Mouse (Mus musculus) forebrain, embryonic 12.5 days (tissue): ENCODE results near the gene Rasl11a. TPM values are rescaled to one million over a fixed set of nuclear protein-coding genes. Genes with fewer than 3 reads are reported as not detected.

Experiments used
- ATAC-seq: fragments of 200-750 bp; cut with Nextera tagmentation; 2 replicates; pipeline ENCODE4 v1.8.0; 2017; ENCODE audit warnings: moderate TSS enrichment; ENCODE audit not compliant: low FRiP score
- H3K27ac ChIP-seq: fragments of 300-500 bp; sonication (generic); 2 replicates; pipeline ENCODE4 v1.5.1; 2016; ENCODE audit warnings: mild to moderate bottlenecking
- H3K27me3 ChIP-seq: fragments of 300-500 bp; sonication (generic); 2 replicates; pipeline ENCODE4 v1.6.1; 2016; ENCODE audit warnings: mild to moderate bottlenecking
- H3K36me3 ChIP-seq: fragments of 300-500 bp; sonication (generic); replicated peaks from 2 replicates; pipeline ENCODE4 v1.6.1; 2016; ENCODE audit warnings: mild to moderate bottlenecking
- H3K4me1 ChIP-seq: fragments of 300-500 bp; sonication (generic); 2 replicates; pipeline ENCODE4 v1.6.1; 2016
- H3K4me2 ChIP-seq: fragments of 300-500 bp; sonication (generic); 2 replicates; pipeline ENCODE4 v1.6.1; 2016; ENCODE audit warnings: mild to moderate bottlenecking, moderate library complexity
- H3K4me3 ChIP-seq: fragments of 300-500 bp; sonication (generic); replicated peaks from 2 replicates; pipeline ENCODE4 v1.5.1; 2016; ENCODE audit warnings: mild to moderate bottlenecking
- H3K9ac ChIP-seq: fragments of 300-500 bp; sonication (generic); 2 replicates; pipeline ENCODE4 v1.6.1; 2016; ENCODE audit warnings: mild to moderate bottlenecking
- H3K9me3 ChIP-seq: fragments of 300-500 bp; sonication (generic); 2 replicates; pipeline ENCODE4 v1.6.1; 2016
- WGBS: fragments of 180-500 bp; shearing (Covaris S2); methylation state at CpG from one replicate; pipeline ENCODE4 v1.1.7; 2016; 5-methylcytosine and 5-hydroxymethylcytosine counted together
- polyA plus RNA-seq: library from polyadenylated mRNA; unstranded; fragments of >200 nt; fragmentation: Nextera tagmentation; extraction: Ambion mirVana; gene quantifications from 2 replicates; pipeline ENCODE4 v1.2.1, GENCODE M21; 2016

The Rasl11a gene
- polyA plus RNA-seq, 1 experiment from 2014 or later, result 19.3 TPM

DNA sequence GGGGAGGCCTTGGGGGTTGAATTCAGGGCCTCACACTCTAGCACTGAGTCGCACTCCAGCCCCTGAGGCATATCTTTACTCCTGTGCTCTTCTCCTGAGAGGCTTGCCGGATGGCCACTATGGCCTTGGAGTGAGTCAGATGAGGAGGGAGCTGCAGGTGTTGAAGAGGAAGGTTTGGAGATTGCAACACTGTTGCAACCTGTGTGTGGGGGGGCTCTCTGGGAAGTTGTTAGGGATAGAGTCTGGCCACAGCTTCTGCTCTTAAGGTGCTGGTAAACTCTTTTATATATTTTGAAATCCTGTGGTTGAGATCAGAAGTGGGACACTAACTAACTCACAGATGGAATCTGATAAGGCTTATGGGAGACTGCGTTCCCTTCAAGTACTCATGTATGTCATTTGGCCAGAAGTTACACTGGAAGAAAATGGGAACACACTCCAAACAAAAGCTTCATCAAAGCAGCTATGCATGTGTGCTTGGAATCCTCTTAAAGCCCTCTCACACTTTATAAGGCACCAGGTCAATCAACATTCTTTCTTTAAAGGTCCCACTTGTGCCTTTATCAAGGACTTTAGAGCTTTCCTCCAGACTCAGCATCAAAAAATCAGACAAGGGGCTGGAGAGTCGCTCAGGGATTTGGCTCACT is 4.2 kb downstream of the Rasl11a start:
- peaks cover 17% of the 10 kb centered on the region for H3K4me1 ChIP-seq
- H3K9ac ChIP-seq, result no peak overlapping the region
- no peaks in the 10 kb centered on the region for H3K27me3 ChIP-seq
- WGBS, result 95% methylated on average over 4 of the region's 4 CpGs
- no peaks in the 10 kb centered on the region for H3K9me3 ChIP-seq
- H3K27ac ChIP-seq, result no peak overlapping the region
- no peak overlapping the region for H3K4me2 ChIP-seq
- ATAC-seq, result no peak
- no peaks in the 10 kb centered on the region for H3K36me3 ChIP-seq
- H3K4me3 ChIP-seq, result no peak overlapping the region

DNA sequence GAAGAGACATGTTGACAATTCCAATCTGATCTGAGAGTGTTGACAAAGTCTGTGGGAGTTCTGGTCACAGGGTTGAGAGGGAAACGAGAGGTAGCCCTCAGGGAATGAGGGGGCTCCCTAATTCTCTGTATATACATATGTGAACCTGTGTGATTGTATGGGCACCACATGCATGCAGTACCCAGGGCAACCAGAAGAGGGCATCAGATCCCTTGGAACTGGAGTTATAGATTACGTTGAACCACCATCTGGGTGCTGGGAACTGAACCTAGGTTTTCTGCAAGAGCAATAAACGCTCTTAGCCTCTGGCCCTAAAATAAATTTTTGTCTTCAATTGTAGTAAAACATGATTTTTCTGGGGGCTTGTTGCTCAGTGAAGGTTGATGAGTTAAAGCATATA is 11.2 kb downstream of the Rasl11a start:
- Histone ChIP-seq H3K27ac (no peak overlapping the region), H3K4me2 (no peak overlapping the region), H3K36me3 (no peaks in the 10 kb centered on the region), H3K4me3 (no peak overlapping the region), H3K27me3 (no peaks in the 10 kb centered on the region; the same call in 1 of the 2 replicates), H3K9ac (no peak overlapping the region), H3K4me1 (no peaks in the 10 kb centered on the region), H3K9me3 (0 out of 2 replicates have a peak, but pooled peaks cover 6% of the 10 kb centered on the region)
- ATAC-seq, result no peak
- 89% methylated on average over 3 of the region's 3 CpGs for WGBS

DNA sequence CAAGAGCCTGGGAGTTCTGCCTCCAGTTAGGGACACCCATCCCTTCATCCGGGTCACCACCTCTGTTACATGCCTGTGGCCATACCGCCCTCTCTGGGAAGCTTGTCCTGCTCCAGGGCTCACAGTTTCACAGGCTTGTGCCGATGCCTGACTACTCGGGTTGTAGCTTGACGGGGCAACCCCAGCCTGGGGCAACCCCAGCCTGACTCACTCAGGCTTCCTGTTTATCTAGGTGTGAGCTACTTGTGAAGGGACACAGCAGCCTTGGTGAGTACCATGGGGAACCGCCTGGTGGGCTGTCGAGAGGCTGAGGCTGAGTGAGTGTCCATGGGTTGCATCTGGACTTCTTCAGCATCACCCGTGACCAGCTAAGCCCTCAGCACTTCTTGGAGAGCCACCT is 12.7 kb downstream of the Rasl11a start:
- no peak overlapping the region for H3K4me3 ChIP-seq
- H3K9me3 ChIP-seq, result 0 out of 2 replicates have a peak, but pooled peaks cover 6% of the 10 kb centered on the region
- H3K4me2 ChIP-seq, result no peak overlapping the region
- no peaks in the 10 kb centered on the region for H3K4me1 ChIP-seq
- no peak overlapping the region for H3K9ac ChIP-seq
- WGBS, result 90% methylated on average over 8 of the region's 8 CpGs
- no peak for ATAC-seq
- H3K36me3 ChIP-seq, result no peaks in the 10 kb centered on the region
- no peak overlapping the region for H3K27ac ChIP-seq
- H3K27me3 ChIP-seq, result no peaks in the 10 kb centered on the region; the same call in 1 of the 2 replicates

DNA sequence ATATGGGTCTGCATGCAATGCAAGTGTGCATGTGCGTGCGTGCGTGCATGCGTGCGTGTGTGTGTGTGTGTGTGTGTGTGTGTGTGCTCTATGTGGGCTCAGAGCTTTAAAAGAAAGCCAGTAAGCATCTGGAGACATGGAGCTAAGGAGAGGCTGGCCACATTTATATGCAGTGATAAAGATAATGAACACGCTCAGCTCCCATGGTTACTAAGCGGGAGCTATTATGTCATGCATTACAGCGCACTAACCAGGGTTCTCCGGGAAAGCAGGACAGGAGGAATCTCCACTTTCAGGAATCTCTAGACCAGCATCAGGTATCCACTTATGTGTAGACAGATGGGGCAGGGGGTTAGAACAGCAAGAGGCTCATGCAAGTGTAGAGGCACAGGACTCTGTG is 13.9 kb downstream of the Rasl11a start:
- no peaks in the 10 kb centered on the region; the same call in 1 of the 2 replicates for H3K27me3 ChIP-seq
- no peaks in the 10 kb centered on the region for H3K36me3 ChIP-seq
- 0 out of 2 replicates have a peak, but pooled peaks cover 6% of the 10 kb centered on the region for H3K9me3 ChIP-seq
- no peak overlapping the region for H3K4me3 ChIP-seq
- no peak for ATAC-seq
- WGBS, result 86% methylated on average over 9 of the region's 9 CpGs
- H3K27ac ChIP-seq, result no peak overlapping the region
- H3K4me1 ChIP-seq, result no peaks in the 10 kb centered on the region
- H3K4me2 ChIP-seq, result no peak overlapping the region
- H3K9ac ChIP-seq, result no peak overlapping the region

DNA sequence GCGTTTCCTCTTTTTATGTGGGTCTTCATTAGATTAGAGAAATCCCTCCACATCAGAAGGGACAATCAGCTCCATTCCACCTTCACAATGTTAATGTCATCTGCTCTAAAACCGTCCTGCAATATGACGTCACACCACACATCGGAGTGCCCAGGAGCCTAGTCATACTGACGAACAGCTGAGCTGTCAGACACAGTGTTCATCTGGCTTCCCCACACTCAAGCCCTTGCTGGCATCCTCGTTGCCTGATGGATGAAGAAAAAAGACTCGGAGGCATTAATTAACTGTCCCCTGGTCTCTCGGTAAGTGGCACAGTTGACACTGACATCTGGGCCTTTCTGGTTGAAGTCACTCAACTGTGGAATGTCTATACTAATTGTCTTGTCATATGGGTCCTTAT is 14.4 kb downstream of the Rasl11a start:
- Histone ChIP-seq H3K4me1 (no peaks in the 10 kb centered on the region), H3K9me3 (0 out of 2 replicates have a peak, but pooled peaks cover 6% of the 10 kb centered on the region), H3K27ac (no peak overlapping the region), H3K4me3 (no peak overlapping the region), H3K9ac (no peak overlapping the region), H3K4me2 (no peak overlapping the region), H3K27me3 (no peaks in the 10 kb centered on the region; the same call in 1 of the 2 replicates), H3K36me3 (no peaks in the 10 kb centered on the region)
- WGBS, result 75% methylated on average over 8 of the region's 8 CpGs
- ATAC-seq, result no peak

DNA sequence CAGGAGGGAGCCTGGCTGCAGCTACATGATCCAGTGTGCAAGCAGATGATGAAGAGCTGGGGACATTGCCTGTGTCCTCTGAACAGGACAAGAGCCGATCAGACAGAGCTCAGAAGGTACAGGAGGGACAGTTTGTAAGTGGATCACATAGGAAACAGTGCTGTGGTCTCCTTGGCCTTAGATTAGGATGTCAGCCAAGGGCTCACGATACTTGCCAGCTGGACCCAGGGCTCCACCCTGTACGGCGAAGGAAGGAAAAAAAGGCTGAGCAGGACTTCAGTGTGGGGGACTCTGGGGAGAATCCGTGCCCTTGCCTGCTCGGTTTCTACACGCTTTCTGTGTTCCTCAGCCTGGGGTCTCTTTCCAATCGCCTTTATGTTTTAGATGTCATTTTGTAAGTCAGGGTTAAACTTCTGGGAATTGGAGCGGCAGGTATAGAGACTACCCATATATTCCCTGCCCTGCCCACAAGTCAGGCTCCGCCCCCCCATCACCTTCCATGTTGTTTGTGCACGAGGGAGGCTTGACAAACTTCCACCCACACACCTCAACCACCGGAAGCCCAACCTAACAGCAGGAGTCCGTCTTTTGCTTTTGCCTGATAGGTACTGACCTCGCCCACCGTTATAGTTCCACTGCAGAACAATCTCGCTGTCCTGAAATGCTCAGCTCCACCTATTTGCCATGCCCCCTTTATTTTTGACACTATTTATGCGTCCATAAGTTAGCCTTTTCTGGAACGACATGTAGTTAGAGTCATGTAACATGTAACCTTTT is 15.5 kb downstream of the Rasl11a start:
- no peak overlapping the region for H3K4me2 ChIP-seq
- H3K4me1 ChIP-seq, result no peaks in the 10 kb centered on the region
- H3K9ac ChIP-seq, result no peak overlapping the region
- H3K27me3 ChIP-seq, result no peaks in the 10 kb centered on the region; the same call in 1 of the 2 replicates
- no peak overlapping the region for H3K27ac ChIP-seq
- 87% methylated on average over 18 of the region's 18 CpGs for WGBS
- no peak overlapping the region for H3K4me3 ChIP-seq
- H3K9me3 ChIP-seq, result 0 out of 2 replicates have a peak, but pooled peaks cover 6% of the 10 kb centered on the region
- no peaks in the 10 kb centered on the region for H3K36me3 ChIP-seq
- ATAC-seq, result no peak

DNA sequence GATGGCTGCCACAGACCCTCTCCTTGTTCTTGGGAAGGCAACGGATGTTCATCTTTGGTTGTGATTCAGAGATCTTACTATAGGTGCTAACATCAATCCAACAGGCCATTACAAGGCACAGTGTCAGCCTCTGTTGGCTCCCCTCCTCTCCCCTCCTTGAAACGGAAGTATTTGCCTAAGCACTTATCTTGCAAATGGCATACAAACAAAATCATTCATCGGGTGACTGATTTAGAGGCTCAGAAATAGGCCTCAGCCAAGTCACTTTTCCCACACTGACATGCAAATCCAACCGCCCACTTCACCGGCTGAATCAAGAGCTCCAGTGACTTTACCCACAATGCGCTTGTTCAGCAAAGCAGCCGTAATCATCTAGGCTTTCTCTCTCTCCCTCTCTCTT is 16.7 kb downstream of the Rasl11a start:
- Histone ChIP-seq H3K27ac (no peak overlapping the region), H3K9me3 (no peaks in the 10 kb centered on the region), H3K9ac (no peak overlapping the region), H3K36me3 (no peaks in the 10 kb centered on the region), H3K4me3 (no peak overlapping the region), H3K4me1 (no peaks in the 10 kb centered on the region), H3K27me3 (no peaks in the 10 kb centered on the region; the same call in 1 of the 2 replicates), H3K4me2 (no peak overlapping the region)
- ATAC-seq, result no peak
- WGBS, result 42% methylated on average over 7 of the region's 7 CpGs

DNA sequence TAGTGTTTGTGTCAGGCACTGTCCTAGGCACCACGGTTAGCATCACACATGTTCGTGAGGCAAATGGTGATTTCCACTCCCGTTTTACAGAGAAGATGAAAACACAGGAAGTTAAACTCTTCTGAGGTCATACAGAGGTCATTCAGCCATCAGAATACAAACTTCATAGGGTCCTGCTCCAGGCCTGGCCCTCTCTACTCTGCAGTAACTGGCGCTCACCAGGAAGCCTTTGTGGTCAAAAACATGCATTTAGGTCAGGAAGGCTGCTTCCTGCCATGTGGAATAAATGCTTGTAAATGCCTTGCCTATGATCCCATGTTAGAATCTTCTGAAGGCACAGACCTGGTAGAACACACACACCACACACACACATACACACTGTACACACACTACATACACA is 20.6 kb downstream of the Rasl11a start:
- no peak for ATAC-seq
- no peak overlapping the region for H3K9ac ChIP-seq
- H3K27ac ChIP-seq, result no peak overlapping the region
- H3K4me1 ChIP-seq, result peaks cover 10% of the 10 kb centered on the region; the same call in 1 of the 2 replicates
- H3K27me3 ChIP-seq, result peaks cover 4% of the 10 kb centered on the region
- no peaks in the 10 kb centered on the region for H3K36me3 ChIP-seq
- H3K4me3 ChIP-seq, result no peak overlapping the region
- H3K4me2 ChIP-seq, result no peak overlapping the region
- no peaks in the 10 kb centered on the region for H3K9me3 ChIP-seq
- WGBS, result 89% methylated on average over 4 of the region's 4 CpGs

DNA sequence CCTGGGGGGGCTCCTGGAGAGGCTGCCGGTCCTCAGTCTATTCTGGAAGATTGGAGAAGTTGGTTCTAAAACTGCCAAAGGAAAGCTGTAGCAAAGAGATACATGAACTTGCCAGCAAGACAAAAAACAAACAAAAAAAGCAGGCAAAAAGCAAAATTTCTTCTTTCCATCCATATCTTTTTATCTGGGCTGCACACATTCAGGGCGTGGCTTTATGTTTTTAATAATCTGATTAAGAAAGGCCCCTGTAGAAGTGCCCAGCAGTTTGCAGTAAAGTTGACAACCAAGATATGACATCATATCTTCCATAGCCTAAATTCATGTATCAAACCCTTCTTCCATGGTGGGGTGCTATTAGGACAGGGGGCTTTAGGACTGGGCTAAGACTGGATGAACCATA is 21.4 kb downstream of the Rasl11a start:
- H3K4me3 ChIP-seq, result no peak overlapping the region
- H3K27ac ChIP-seq, result no peak overlapping the region
- H3K4me2 ChIP-seq, result no peak overlapping the region
- H3K9me3 ChIP-seq, result no peaks in the 10 kb centered on the region
- no peak for ATAC-seq
- WGBS, result 91% methylated on average over 2 of the region's 2 CpGs
- no peak overlapping the region for H3K9ac ChIP-seq
- peaks cover 10% of the 10 kb centered on the region; the same call in 1 of the 2 replicates for H3K4me1 ChIP-seq
- peaks cover 4% of the 10 kb centered on the region for H3K27me3 ChIP-seq
- no peaks in the 10 kb centered on the region for H3K36me3 ChIP-seq

DNA sequence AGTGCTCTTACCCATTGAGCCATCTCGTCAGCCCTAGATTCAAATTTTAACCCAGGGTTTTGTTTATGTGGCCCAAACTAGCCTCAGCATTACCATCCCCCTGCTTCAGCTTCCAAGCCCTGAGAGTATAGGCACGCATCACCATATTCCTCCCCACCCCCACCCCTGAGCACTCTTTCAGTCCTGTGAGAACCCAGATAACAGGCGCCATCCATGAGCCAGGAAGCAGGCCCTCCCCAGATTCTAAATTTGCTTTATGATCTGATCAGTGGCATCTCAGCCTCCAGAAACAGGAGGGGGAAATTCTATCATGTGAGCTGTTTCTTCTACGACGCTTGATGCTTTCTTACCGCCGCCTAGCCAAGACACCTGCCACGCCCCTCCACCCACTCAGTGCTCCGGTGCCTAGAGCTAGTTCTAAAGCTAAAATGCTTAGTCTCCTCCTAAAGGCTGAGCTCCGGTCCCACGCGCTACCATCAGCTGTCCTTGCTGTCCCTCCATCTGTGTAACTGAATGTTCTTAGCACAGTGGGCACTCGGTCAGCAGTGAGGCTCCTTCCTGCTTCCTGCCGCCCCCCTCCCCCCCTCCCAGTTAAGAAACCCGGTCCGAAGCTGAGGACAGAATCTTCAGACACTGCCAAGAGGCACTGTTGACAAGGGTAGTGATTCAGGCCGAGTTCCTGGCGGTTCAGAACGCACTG is 22.5 kb downstream of the Rasl11a start:
- peak overlapping the region; percentile 8; the same call in 1 of the 2 replicates for H3K9ac ChIP-seq
- peak overlapping the region; percentile 27 for H3K4me3 ChIP-seq
- 0 out of 2 replicates have a peak, but pooled peaks have one; percentile 20 for ATAC-seq
- H3K36me3 ChIP-seq, result no peaks in the 10 kb centered on the region
- WGBS, result 8% methylated on average over 19 of the region's 19 CpGs
- peaks cover 10% of the 10 kb centered on the region; the same call in 1 of the 2 replicates for H3K4me1 ChIP-seq
- H3K27ac ChIP-seq, result no peak overlapping the region
- peaks cover 4% of the 10 kb centered on the region for H3K27me3 ChIP-seq
- H3K4me2 ChIP-seq, result peak overlapping the region; percentile 45
- H3K9me3 ChIP-seq, result no peaks in the 10 kb centered on the region

DNA sequence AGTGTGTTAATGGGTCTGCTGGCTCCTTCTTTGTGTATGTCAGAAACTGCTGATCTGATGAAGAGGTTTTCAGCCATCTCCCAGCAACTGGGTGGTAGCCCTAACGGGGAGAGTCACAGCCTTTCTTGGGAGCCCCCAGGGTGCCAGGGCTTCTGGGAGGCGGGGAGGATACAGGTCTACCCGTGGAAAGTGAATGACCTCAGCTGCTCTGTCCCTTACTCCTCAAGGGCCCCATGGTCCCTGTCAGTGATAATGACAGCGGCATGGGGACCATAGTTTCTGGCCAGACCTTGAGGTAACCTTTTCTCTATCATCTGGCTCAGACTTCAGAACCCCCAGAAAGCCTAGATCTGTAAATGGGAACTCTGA is 23.1 kb downstream of the Rasl11a start:
- Histone ChIP-seq H3K27ac (no peak overlapping the region), H3K27me3 (peaks cover 4% of the 10 kb centered on the region), H3K36me3 (no peaks in the 10 kb centered on the region), H3K4me3 (no peak overlapping the region), H3K9me3 (no peaks in the 10 kb centered on the region), H3K9ac (0 out of 2 replicates have a peak overlapping the region, but pooled peaks have one; percentile 8), H3K4me2 (peak overlapping the region; percentile 45), H3K4me1 (peaks cover 10% of the 10 kb centered on the region; the same call in 1 of the 2 replicates)
- 13% methylated on average over 4 of the region's 4 CpGs for WGBS
- ATAC-seq, result no peak

DNA sequence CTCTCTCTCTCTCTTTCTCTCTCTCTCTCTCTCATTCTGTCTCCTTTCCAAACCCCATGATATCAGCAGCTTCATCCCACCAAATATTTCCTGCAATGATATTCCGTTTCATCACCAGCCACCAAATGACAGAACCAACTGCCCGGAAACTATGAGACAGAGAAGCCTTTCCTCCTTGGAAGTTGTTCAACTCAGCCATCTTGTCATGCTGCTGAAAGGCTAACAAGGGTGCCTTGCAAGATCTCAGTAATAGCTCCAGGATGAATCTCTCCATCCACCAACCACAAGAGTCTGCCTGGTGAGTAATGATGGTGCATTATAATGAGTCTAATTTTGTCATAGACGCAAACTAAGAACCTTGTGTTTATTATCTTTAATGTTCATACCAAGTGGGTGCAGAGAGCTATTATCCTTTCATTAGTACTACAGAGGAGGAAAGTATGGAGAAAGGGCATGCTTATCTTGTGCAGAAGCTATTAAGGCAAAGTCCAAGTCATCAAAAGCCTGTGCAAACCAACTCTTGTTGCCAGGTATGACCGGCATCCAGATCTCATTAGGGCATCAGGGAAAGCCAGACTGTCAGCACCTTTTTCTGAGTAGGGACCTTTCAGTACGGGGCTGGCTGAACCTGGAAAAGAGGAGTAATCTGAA is 28.2 kb downstream of the Rasl11a start:
- Histone ChIP-seq H3K27me3 (peaks cover under 1% of the 10 kb centered on the region), H3K9ac (no peak overlapping the region), H3K4me2 (no peak overlapping the region), H3K36me3 (no peaks in the 10 kb centered on the region), H3K9me3 (no peaks in the 10 kb centered on the region), H3K4me1 (peaks cover under 1% of the 10 kb centered on the region; the same call in 1 of the 2 replicates), H3K27ac (no peak overlapping the region), H3K4me3 (no peak overlapping the region)
- no peak for ATAC-seq
- WGBS, result 91% methylated on average over 5 of the region's 5 CpGs
